Mouse (Mus musculus) heart, postnatal 0 days (tissue): Measurements from ENCODE around the gene Rpl23.
A peak's percentile ranks its signal among the peaks of the same experiment; 100 is the strongest.

Experiments
- CTCF ChIP-seq: IDR thresholded peaks from 2 replicates; pipeline ENCODE4 v1.5.1; 2016; ENCODE audit warnings: antibody characterized with exemption, control low read depth, low read depth
- EP300 ChIP-seq: IDR thresholded peaks from 2 replicates; pipeline ENCODE4 v1.6.1; 2016; ENCODE audit warnings: antibody characterized with exemption, low read depth

GRCm38 (mm10) chr11:97801409-97802193 lies 19.4 kb upstream of the Rpl23 start:
- TF ChIP-seq CTCF (peak; percentile 33), EP300 (no peak)
